Mouse (Mus musculus) thymus, adult 2 months (tissue): Measurements from ENCODE around the gene Purb. TPM values are rescaled to one million over a fixed set of nuclear protein-coding genes. Genes with fewer than 3 reads are reported as not detected.

Source experiments
- DNase-seq: peaks from one replicate; pipeline ENCODE4 v3.0.0; 2021
- H3K27ac ChIP-seq: fragments of 200-500 bp; 2 replicates; pipeline ENCODE4 v1.5.1; 2012; ENCODE audit warnings: low read length, control low read depth; ENCODE audit not compliant: control insufficient read depth, insufficient read depth
- H3K27me3 ChIP-seq: fragments of 200-500 bp; 2 replicates; pipeline ENCODE4 v1.6.1; 2012; ENCODE audit warnings: mild to moderate bottlenecking, low read length, moderate library complexity, mixed read lengths; ENCODE audit not compliant: control insufficient read depth, insufficient read depth
- H3K36me3 ChIP-seq: fragments of 200-500 bp; 2 replicates; pipeline ENCODE4 v1.6.1; 2012; ENCODE audit warnings: mild to moderate bottlenecking, low read length, moderate library complexity; ENCODE audit not compliant: control insufficient read depth, insufficient read depth
- H3K4me1 ChIP-seq: fragments of 200-500 bp; replicated peaks from 2 replicates; pipeline ENCODE4 v1.6.1; 2012; ENCODE audit warnings: low read length; ENCODE audit not compliant: control insufficient read depth, insufficient read depth
- H3K4me3 ChIP-seq: fragments of 200-500 bp; 2 replicates; pipeline ENCODE4 v1.5.1; 2012; ENCODE audit warnings: mild to moderate bottlenecking, low read length, control low read depth, moderate library complexity; ENCODE audit not compliant: control insufficient read depth, insufficient read depth
- CTCF ChIP-seq: fragments of 200-500 bp; IDR thresholded peaks from 2 replicates; pipeline ENCODE4 v1.5.1; 2012; ENCODE audit warnings: mild to moderate bottlenecking, control low read depth, low read length, moderate library complexity, borderline replicate concordance; ENCODE audit not compliant: control insufficient read depth, poor library complexity, insufficient read depth; ENCODE audit errors: extremely low read depth
- POLR2A ChIP-seq: fragments of 200-500 bp; IDR thresholded peaks from 2 replicates; pipeline ENCODE4 v1.6.1; 2012; ENCODE audit warnings: mild to moderate bottlenecking, low read length, control low read depth, moderate library complexity; ENCODE audit not compliant: control insufficient read depth, poor library complexity, insufficient read depth; ENCODE audit errors: extremely low read depth
- WGBS: fragments of 180-500 bp; shearing (Covaris S2); methylation state at CpG from one replicate; pipeline ENCODE4 v1.1.7; 2018; 5-methylcytosine and 5-hydroxymethylcytosine counted together
- polyA plus RNA-seq: library from polyadenylated mRNA; depleted of rRNA; stranded (reverse); fragments of >200 nt; gene quantifications from 2 replicates; pipeline ENCODE4 v1.2.3, GENCODE M21; 2012; rRNA removed

Purb gene
- polyA plus RNA-seq: 12.7 and 17.8 TPM in 2 replicates

DNA sequence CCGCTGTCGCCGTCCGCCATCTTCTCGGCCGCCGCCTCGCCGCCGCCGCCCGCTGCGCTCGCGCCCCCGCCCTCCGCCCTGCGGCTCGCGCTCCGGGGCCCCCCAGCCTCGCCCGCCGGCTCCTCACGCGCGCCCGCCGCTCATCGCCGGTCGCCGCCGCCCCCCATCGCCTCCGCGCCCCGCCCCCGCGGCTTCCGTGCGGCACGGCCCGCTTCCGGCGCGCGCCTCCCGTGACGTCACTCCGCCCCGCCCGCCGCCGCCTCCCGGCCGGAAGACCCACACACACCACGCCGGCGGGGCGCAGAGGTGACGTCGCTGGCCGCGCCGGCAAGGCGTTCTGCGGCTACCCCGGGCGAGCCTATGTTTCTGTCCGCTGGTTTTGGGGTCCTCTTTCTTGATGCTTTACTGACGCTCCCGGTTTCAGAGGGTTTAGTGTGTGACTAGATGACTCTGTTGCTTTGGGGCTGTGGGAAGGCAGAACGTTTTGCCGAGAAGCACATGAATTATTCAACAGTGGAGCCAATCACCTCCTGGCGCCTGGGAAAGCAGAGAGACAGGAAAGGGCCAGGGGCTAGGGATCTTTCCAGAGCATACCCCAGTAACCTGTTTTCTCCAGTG, at the start of gene Purb:
Purb (minus strand) TSS at position 51 of the 618 bp plus-strand sequence.
- Histone ChIP-seq H3K4me1 (peaks cover 5% of the 10 kb centered on the region; the same call in 1 of the 2 replicates), H3K27me3 (no peaks in the 10 kb centered on the region), H3K27ac (peak within 1 kb of the TSS; percentile 84), H3K36me3 (peaks cover 3% of the 10 kb centered on the region; the same call in 1 of the 2 replicates), H3K4me3 (peak within 1 kb of the TSS; percentile 98)
- DNase-seq: peak; percentile 93
- TF ChIP-seq POLR2A: peak; percentile 90
- 0 out of 2 replicates have a peak, but pooled peaks have one; percentile 22 for TF ChIP-seq CTCF
- WGBS: 16% methylated on average over 76 of the region's 76 CpGs

DNA sequence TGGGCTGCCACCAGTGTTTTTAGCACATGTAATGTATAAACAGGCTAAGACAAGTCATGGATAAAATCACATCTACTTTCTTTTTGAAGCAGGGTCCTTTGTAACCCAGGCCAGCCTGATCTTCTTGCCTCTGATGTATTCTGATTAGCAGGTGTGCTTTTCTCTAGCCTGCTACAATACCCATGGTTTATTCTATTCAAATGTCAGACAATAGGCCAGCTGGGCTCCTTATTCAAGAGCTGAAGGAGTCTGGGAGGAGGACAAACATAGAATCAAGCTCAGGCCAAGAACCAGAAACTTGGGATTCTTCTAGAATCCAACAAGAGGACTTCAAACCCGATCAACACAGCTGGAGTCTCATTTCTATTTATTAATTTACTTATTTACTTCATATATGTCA, 49.5 kb upstream of the Purb start:
- no peak for DNase-seq
- WGBS: 83% methylated on average over 1 of the region's 1 CpGs
- H3K36me3 ChIP-seq: peaks cover 19% of the 10 kb centered on the region
- no peak overlapping the region for H3K27ac ChIP-seq
- H3K4me1 ChIP-seq: peaks cover 19% of the 10 kb centered on the region
- no peaks in the 10 kb centered on the region for H3K27me3 ChIP-seq
- H3K4me3 ChIP-seq: no peak overlapping the region
- no peak for TF ChIP-seq CTCF
- no peak for TF ChIP-seq POLR2A

GRCm38 (mm10) chr11:6524880-6525238, 49.1 kb upstream of the Purb start:
- Histone ChIP-seq H3K27ac (no peak overlapping the region), H3K27me3 (no peaks in the 10 kb centered on the region), H3K4me3 (no peak overlapping the region), H3K36me3 (peaks cover 19% of the 10 kb centered on the region), H3K4me1 (peaks cover 22% of the 10 kb centered on the region)
- 96% methylated on average over 4 of the region's 4 CpGs for WGBS
- DNase-seq: no peak
- TF ChIP-seq POLR2A (no peak), CTCF (no peak)

- TF ChIP-seq POLR2A: no peak
- TF ChIP-seq CTCF: no peak
- DNase-seq: no peak
- H3K27me3 ChIP-seq: no peaks in the 10 kb centered on the region
- H3K36me3 ChIP-seq: peaks cover 19% of the 10 kb centered on the region
- no peak overlapping the region for H3K27ac ChIP-seq
- no peak overlapping the region for H3K4me3 ChIP-seq
- 93% methylated on average over 8 of the region's 8 CpGs for WGBS
- peaks cover 22% of the 10 kb centered on the region for H3K4me1 ChIP-seq
These were observed 48.6 kb upstream of the Purb start for GRCm38 (mm10) chr11:6524165-6524879.

DNA sequence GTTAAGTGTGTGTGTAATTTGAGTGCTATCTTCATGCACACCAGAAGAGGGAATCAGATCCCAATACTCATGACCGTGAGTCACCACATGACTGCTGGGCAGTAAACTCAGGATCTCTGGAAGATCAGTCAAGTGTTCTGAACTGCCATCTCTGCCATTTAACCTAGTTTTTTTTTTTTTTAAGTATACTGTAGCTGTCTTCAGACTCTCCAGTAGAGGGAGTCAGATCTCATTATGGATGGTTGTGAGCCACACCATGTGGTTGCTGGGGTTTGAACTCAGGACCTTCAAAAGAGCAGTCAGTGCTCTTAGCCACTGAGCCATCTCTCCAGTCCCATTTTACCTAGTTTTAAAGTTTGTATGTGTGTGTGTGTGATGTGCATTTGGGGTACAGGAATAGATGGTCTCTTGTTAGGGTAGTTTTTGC, 48.0 kb upstream of the Purb start:
- H3K4me3 ChIP-seq: no peak overlapping the region
- no peak for DNase-seq
- WGBS: 85% methylated on average over 1 of the region's 1 CpGs
- peaks cover 27% of the 10 kb centered on the region for H3K4me1 ChIP-seq
- no peaks in the 10 kb centered on the region for H3K27me3 ChIP-seq
- no peak overlapping the region for H3K27ac ChIP-seq
- H3K36me3 ChIP-seq: peaks cover 19% of the 10 kb centered on the region
- TF ChIP-seq POLR2A: no peak
- TF ChIP-seq CTCF: no peak

DNA sequence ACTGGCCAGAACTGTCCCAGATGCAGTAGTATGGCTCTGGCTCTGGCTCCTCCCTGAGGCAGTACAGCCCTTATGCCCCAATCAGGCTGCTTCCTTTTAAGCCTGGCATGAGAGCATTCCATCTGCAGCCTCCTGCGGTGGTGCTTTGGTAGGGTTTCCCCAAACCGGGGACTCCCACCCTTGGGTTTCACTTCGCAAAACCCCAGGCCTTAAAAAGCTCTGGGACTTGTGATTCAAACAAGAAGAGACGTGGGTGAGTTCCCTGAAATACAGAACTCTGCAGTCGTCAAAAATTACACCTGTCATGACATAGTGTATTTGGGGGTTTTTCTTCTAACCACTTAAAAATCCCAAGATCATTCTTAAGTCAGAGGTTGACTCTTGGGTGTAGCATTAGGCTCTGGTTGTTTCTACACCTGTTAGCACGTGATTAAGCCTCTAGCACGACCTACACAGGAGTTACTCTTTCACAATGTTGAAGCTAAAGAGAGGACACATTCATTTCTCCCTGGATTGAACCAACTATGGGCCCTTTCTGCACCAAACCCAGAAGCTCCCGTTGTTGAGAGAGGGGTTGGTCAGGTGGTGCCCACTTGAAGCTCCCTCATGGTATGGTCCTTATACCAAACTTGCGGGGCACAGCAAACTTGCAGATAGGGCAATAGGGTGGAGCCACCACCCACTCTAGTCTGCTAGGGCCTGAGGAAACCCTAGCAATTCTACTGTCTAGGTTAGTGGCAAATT, 47.2 kb upstream of the Purb start:
- TF ChIP-seq POLR2A: no peak
- no peak for TF ChIP-seq CTCF
- 39% methylated on average over 9 of the region's 9 CpGs for WGBS
- peak; percentile 14 for DNase-seq
- Histone ChIP-seq H3K4me1 (peaks cover 25% of the 10 kb centered on the region), H3K36me3 (peaks cover 26% of the 10 kb centered on the region), H3K27ac (no peak overlapping the region), H3K4me3 (no peak overlapping the region), H3K27me3 (no peaks in the 10 kb centered on the region)

- WGBS: 8% methylated on average over 7 of the region's 7 CpGs
- TF ChIP-seq CTCF (no peak), POLR2A (peak; percentile 49; the same call in 1 of the 2 replicates)
- peak within 1 kb of the TSS; percentile 96 for H3K4me3 ChIP-seq
- peaks cover 22% of the 10 kb centered on the region for H3K4me1 ChIP-seq
- H3K27ac ChIP-seq: peak within 1 kb of the TSS; percentile 77
- H3K27me3 ChIP-seq: no peaks in the 10 kb centered on the region
- peak; percentile 74 for DNase-seq
- H3K36me3 ChIP-seq: peaks cover 41% of the 10 kb centered on the region
These were observed 44.9 kb upstream of the Purb start, which contains the start of gene Myo1g for GRCm38 (mm10) chr11:6520507-6521173. Gene Myo1g, minus strand, starts transcription at chr11:6520965.
